Mouse (Mus musculus) kidney, postnatal 4 days (tissue): Measurements from ENCODE around the gene Svs5.
"Not testable (repeated sequence)": the region's sequence is repeated elsewhere in the genome, so short reads cannot be mapped to it uniquely, and the experiment has no call there.

Experiments
- DNase-seq, 2 experiments: peaks; one replicate each; pipeline ENCODE4 v3.0.0; 2021; ENCODE audit warnings: mixed read lengths in 2 of 2

The Svs5 gene

GRCm38 (mm10) chr2:164332440-164332839 lies at the start of gene Svs5:
Svs5 (plus strand) TSS chr2:164332740.
- DNase-seq: not testable (repeated sequence)

GRCm38 (mm10) chr2:164288968-164289367 lies 43.6 kb upstream of the Svs5 start, which contains the start of gene Svs3a:
Svs3a (plus strand) TSS chr2:164289268.
- DNase-seq: not testable (repeated sequence)

- no peak for DNase-seq
These were observed 19.9 kb upstream of the Svs5 start for GRCm38 (mm10) chr2:164312599-164312998.

GRCm38 (mm10) chr2:164315460-164315859 lies 17.1 kb upstream of the Svs5 start:
- not testable (repeated sequence) for DNase-seq

- not testable (repeated sequence) for DNase-seq
These were observed 16.1 kb upstream of the Svs5 start, which contains the start of gene Svs6 for GRCm38 (mm10) chr2:164316451-164316850. Svs6 (plus strand) TSS chr2:164316751.

- DNase-seq: no peak
These were observed 11.6 kb upstream of the Svs5 start for GRCm38 (mm10) chr2:164320983-164321382.

GRCm38 (mm10) chr2:164343732-164344131 lies 11.2 kb downstream of the Svs5 start:
- not testable (repeated sequence) for DNase-seq

- DNase-seq: not testable (repeated sequence)
These were observed 15.2 kb downstream of the Svs5 start for GRCm38 (mm10) chr2:164347697-164348096.

GRCm38 (mm10) chr2:164348980-164349379 lies 16.4 kb downstream of the Svs5 start:
- peak; percentile 63 for DNase-seq

GRCm38 (mm10) chr2:164352697-164353096 lies 20.2 kb downstream of the Svs5 start:
- DNase-seq: no peak

GRCm38 (mm10) chr2:164353356-164353755 lies 20.8 kb downstream of the Svs5 start:
- DNase-seq: no peak

GRCm38 (mm10) chr2:164356177-164356967 lies 23.8 kb downstream of the Svs5 start:
- no peak for DNase-seq

GRCm38 (mm10) chr2:164358373-164358772 lies 25.8 kb downstream of the Svs5 start:
- DNase-seq: peak; percentile 29 to 38

GRCm38 (mm10) chr2:164359031-164359430 lies 26.5 kb downstream of the Svs5 start:
- no peak for DNase-seq

- no peak for DNase-seq
These were observed 27.1 kb downstream of the Svs5 start for GRCm38 (mm10) chr2:164359668-164360067.

GRCm38 (mm10) chr2:164360974-164361657 lies 28.6 kb downstream of the Svs5 start:
- DNase-seq: no peak

GRCm38 (mm10) chr2:164366947-164367346 lies 34.4 kb downstream of the Svs5 start:
- DNase-seq: peak in 1 of 2 experiments; percentile 15

GRCm38 (mm10) chr2:164368620-164369105 lies 36.1 kb downstream of the Svs5 start:
- DNase-seq: no peak

GRCm38 (mm10) chr2:164371371-164371770 lies 38.8 kb downstream of the Svs5 start:
- DNase-seq: no peak

GRCm38 (mm10) chr2:164372408-164373053 lies 40.0 kb downstream of the Svs5 start:
- DNase-seq: no peak

GRCm38 (mm10) chr2:164373187-164373586 lies 40.6 kb downstream of the Svs5 start:
- DNase-seq: no peak

- DNase-seq: no peak
These were observed 45.2 kb downstream of the Svs5 start for GRCm38 (mm10) chr2:164377478-164378426.
